Mouse (Mus musculus): ENCODE results near the gene Mettl14.
"Not testable (repeated sequence)": the region's sequence is repeated elsewhere in the genome, so short reads cannot be mapped to it uniquely, and the experiment has no call there.

Gene Mettl14

GRCm38 (mm10) chr3:123369161-123369560 is 16.7 kb downstream of the Mettl14 start:
- no peak for ATAC-seq (ENCODE audit: insufficient number of reproducible peaks, low FRiP score, low TSS enrichment)

GRCm38 (mm10) chr3:123366820-123367219 is 19.1 kb downstream of the Mettl14 start:
- ATAC-seq (ENCODE audit: insufficient number of reproducible peaks, low FRiP score, low TSS enrichment), result not testable (repeated sequence)

- no peak for ATAC-seq (ENCODE audit: insufficient number of reproducible peaks, low FRiP score, low TSS enrichment)
Observed at GRCm38 (mm10) chr3:123356377-123356991, 29.4 kb downstream of the Mettl14 start.

- ATAC-seq (ENCODE audit: insufficient number of reproducible peaks, low FRiP score, low TSS enrichment), result no peak
Observed at GRCm38 (mm10) chr3:123354388-123354787, 31.5 kb downstream of the Mettl14 start.

- ATAC-seq (ENCODE audit: insufficient number of reproducible peaks, low FRiP score, low TSS enrichment), result no peak
Observed at GRCm38 (mm10) chr3:123353661-123354060, 32.2 kb downstream of the Mettl14 start.

- ATAC-seq (ENCODE audit: insufficient number of reproducible peaks, low FRiP score, low TSS enrichment), result no peak
Observed at GRCm38 (mm10) chr3:123353183-123353582, 32.7 kb downstream of the Mettl14 start.

GRCm38 (mm10) chr3:123351519-123351918 is 34.4 kb downstream of the Mettl14 start:
- no peak for ATAC-seq (ENCODE audit: insufficient number of reproducible peaks, low FRiP score, low TSS enrichment)

GRCm38 (mm10) chr3:123350602-123351001 is 35.3 kb downstream of the Mettl14 start:
- ATAC-seq (ENCODE audit: insufficient number of reproducible peaks, low FRiP score, low TSS enrichment), result no peak

GRCm38 (mm10) chr3:123348080-123348802 is 37.7 kb downstream of the Mettl14 start:
- no peak for ATAC-seq (ENCODE audit: insufficient number of reproducible peaks, low FRiP score, low TSS enrichment)

- ATAC-seq (ENCODE audit: insufficient number of reproducible peaks, low FRiP score, low TSS enrichment), result no peak
Observed at GRCm38 (mm10) chr3:123343690-123344089, 42.2 kb downstream of the Mettl14 start.

GRCm38 (mm10) chr3:123341049-123341448 is 44.9 kb downstream of the Mettl14 start:
- ATAC-seq (ENCODE audit: insufficient number of reproducible peaks, low FRiP score, low TSS enrichment), result no peak

GRCm38 (mm10) chr3:123338666-123339195 is 47.2 kb downstream of the Mettl14 start:
- ATAC-seq (ENCODE audit: insufficient number of reproducible peaks, low FRiP score, low TSS enrichment), result no peak

- no peak for ATAC-seq (ENCODE audit: insufficient number of reproducible peaks, low FRiP score, low TSS enrichment)
Observed at GRCm38 (mm10) chr3:123337853-123338252, 48.1 kb downstream of the Mettl14 start.

GRCm38 (mm10) chr3:123336951-123337350 is 49.0 kb downstream of the Mettl14 start:
- ATAC-seq (ENCODE audit: insufficient number of reproducible peaks, low FRiP score, low TSS enrichment), result no peak

- no peak for ATAC-seq (ENCODE audit: insufficient number of reproducible peaks, low FRiP score, low TSS enrichment)
Observed at GRCm38 (mm10) chr3:123336455-123336854, 49.5 kb downstream of the Mettl14 start.

- ATAC-seq (ENCODE audit: insufficient number of reproducible peaks, low FRiP score, low TSS enrichment), result no peak
Observed at GRCm38 (mm10) chr3:123335480-123335879, 50.4 kb downstream of the Mettl14 start.

- no peak for ATAC-seq (ENCODE audit: insufficient number of reproducible peaks, low FRiP score, low TSS enrichment)
Observed at GRCm38 (mm10) chr3:123334947-123335346, 51.0 kb downstream of the Mettl14 start.

- ATAC-seq (ENCODE audit: insufficient number of reproducible peaks, low FRiP score, low TSS enrichment), result no peak
Observed at GRCm38 (mm10) chr3:123333055-123333424, 52.9 kb downstream of the Mettl14 start.

GRCm38 (mm10) chr3:123332330-123333054 is 53.4 kb downstream of the Mettl14 start:
- no peak for ATAC-seq (ENCODE audit: insufficient number of reproducible peaks, low FRiP score, low TSS enrichment)

GRCm38 (mm10) chr3:123330221-123330620 is 55.7 kb downstream of the Mettl14 start:
- no peak for ATAC-seq (ENCODE audit: insufficient number of reproducible peaks, low FRiP score, low TSS enrichment)

GRCm38 (mm10) chr3:123329251-123329650 is 56.7 kb downstream of the Mettl14 start:
- no peak for ATAC-seq (ENCODE audit: insufficient number of reproducible peaks, low FRiP score, low TSS enrichment)
